Mouse (Mus musculus): ENCODE measurements around the gene Defb21.

Gene Defb21

DNA sequence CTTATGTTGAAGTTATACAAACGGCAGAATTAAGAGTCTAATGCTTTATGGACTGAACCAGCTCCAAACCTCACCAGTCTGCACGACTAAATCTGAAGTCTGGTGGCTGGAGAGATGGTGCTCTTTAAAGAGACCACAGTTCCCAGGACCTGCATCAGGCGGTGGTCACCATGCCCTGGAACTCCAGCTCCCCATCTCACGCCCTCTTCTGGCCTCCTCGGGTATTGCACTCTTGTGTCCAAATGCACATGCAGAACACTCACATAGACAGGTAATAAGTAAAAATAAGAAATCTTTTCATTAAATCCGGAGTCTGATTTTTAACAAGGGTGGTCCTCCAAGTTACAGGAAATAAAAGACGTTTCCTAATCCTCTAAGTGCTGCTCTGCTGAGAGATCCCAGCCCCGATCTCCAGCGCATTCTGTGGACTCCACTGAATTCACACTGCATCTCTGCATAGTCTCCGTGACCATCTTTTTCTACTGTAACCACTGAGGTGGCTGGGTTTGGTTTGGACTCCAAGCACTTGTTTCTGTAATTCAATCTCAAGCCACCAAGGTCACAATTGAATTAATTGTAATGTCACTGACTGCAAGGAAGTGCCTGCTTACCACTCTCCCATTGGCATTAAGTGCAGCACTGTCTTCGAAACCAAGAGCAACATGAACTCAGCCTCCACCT is at the start of gene Defb21:
Gene Defb21 (plus strand): TSS at position 631 of the 681 bp plus-strand sequence.
- in situ Hi-C loops (cut with MboI; ENCODE audit: unreplicated experiment in 2 of 2), result no loop called here

DNA sequence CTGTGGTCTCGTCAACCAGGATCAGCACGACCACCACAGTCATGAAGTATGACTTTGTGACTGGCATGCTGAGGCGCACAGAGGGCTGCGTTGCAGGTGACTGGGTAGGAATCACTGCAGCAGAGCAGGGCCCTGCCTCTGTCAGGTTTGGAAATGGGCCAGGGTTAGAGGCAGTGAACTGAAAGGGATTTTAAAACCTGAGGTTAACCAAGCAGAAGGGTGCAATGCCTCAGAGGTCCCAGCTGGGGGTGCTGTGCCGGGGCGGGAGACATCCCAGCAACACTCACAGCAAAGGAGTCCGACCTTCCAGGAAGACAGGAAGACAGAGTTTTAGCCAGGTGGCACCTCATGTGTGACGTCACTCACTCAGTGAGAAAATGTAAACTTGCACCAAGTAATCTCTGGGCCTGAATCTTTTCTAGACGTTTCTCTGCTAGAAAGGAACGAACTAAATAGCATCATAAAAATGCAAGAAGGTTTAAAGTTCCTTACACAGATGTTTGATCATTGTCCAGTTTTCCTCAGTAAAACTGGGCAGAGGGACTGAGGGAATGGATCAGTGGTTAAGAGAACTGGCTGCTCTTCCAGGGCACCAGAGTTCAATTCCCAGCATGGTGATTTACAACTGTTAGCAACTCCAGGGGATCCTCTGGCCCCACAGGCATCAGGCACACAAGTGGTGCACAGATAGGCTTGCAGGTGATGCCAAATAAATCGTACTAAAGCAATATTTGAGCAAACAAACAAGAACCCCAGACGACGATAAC is 32.4 kb upstream of the Defb21 start, which contains the start of gene Defb29:
Gene Defb29 (minus strand): TSS at position 155 of the 767 bp plus-strand sequence.
- in situ Hi-C loops (cut with MboI; ENCODE audit: unreplicated experiment in 2 of 2), result no loop called here

GRCm38 (mm10) chr2:152541979-152542378 is 30.6 kb upstream of the Defb21 start:
- in situ Hi-C loops (cut with MboI; ENCODE audit: unreplicated experiment in 2 of 2), result no loop called here

- in situ Hi-C loops (cut with MboI; ENCODE audit: unreplicated experiment in 2 of 2), result no loop called here
Observed at GRCm38 (mm10) chr2:152542897-152543296, 29.6 kb upstream of the Defb21 start.

GRCm38 (mm10) chr2:152543478-152543877 is 29.1 kb upstream of the Defb21 start:
- in situ Hi-C loops (cut with MboI; ENCODE audit: unreplicated experiment in 2 of 2), result no loop called here

DNA sequence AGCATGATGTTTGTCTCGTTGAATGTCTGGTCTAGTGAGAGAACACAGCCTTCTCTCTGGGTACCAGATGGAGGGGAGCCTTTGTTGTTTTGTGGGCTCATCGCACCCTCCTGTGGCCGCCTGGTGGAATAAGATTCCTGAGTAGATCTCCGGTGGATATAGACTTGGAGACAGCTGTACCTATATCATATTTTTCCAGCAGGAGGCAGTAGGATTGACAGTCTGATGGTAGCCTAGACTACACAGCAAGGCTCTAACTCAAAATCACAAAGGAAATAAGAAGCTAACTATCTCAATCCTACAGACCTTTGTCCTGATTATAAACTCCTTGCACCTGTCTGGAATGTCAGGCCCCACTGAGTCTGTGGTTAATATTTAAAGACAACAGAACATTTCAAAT is 27.9 kb upstream of the Defb21 start:
- in situ Hi-C loops (cut with MboI; ENCODE audit: unreplicated experiment in 2 of 2), result no loop called here

DNA sequence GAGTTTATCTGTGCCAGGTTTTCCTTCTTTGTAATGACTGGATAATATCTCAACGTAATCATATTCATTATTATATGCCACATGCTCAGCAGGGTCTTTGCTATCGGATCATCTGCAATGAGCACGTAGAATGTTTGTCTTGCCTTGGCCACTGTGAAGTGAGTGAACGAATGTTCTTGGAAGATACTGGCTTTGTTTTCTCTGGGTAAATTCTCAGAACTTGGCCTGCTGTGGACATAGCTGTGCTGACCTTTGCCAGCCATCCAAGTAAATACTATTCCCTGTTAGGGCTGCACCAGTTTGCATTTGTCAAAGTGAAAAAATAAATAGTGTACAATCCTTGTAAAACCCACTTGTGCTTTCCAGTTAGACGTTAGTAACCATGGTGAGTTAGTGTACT is 24.4 kb upstream of the Defb21 start:
- in situ Hi-C loops (cut with MboI; ENCODE audit: unreplicated experiment in 2 of 2), result no loop called here

- in situ Hi-C loops (cut with MboI; ENCODE audit: unreplicated experiment in 2 of 2), result no loop called here
Observed at GRCm38 (mm10) chr2:152553774-152554423, 18.6 kb upstream of the Defb21 start.

DNA sequence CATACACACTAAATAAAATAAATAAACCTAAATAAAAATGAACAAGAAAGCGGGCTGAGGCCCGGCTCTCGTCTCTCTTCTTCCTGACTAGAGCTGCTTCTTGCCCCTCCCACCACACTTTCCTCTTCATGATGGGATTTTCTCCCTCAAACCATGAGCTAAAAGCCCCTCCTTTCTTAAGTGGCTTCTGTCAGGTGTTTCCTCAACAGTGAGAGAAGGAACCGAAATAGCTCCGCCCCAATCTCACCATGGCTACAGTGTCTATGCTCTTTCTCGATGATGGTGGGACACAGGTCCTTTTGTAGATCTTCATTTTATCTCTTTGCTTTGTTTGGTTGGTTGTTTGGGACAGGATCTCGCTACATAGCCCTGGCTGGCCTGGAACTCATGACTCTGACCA is 15.9 kb upstream of the Defb21 start:
- in situ Hi-C loops (cut with MboI; ENCODE audit: unreplicated experiment in 2 of 2), result no loop called here

DNA sequence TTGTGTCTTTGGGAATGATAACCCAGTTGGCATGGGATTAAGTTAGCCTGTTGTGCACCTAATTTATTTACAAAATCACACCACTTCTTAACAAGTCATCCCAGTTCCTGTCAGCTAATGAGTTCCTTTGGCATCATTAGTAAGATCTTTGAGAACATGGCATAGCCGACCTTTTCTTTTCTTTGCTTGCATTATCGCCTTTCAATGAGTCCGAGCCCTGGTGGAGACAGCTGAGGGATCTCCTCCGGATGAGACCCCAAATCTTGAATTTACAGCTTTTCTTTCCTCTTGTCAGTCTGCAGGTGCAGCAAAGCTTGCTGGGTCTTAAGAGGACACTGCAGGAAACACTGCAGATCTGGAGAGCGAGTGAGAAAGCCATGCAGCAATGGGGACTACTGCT is 3.5 kb upstream of the Defb21 start, which contains the start of gene Gm17416:
Gene Gm17416 (plus strand): TSS at position 301 of the 400 bp plus-strand sequence.
- in situ Hi-C loops (cut with MboI; ENCODE audit: unreplicated experiment in 2 of 2), result no loop called here

- in situ Hi-C loops (cut with MboI; ENCODE audit: unreplicated experiment in 2 of 2), result no loop called here
Observed at GRCm38 (mm10) chr2:152569881-152570280, 2.7 kb upstream of the Defb21 start.

- in situ Hi-C loops (cut with MboI; ENCODE audit: unreplicated experiment in 2 of 2), result no loop called here
Observed at GRCm38 (mm10) chr2:152570313-152570712, 2.2 kb upstream of the Defb21 start.

GRCm38 (mm10) chr2:152573484-152573883 is 940 bp downstream of the Defb21 start:
- in situ Hi-C loops (cut with MboI; ENCODE audit: unreplicated experiment in 2 of 2), result no loop called here

- in situ Hi-C loops (cut with MboI; ENCODE audit: unreplicated experiment in 2 of 2), result no loop called here
Observed at GRCm38 (mm10) chr2:152580107-152580506, 7.6 kb downstream of the Defb21 start, which contains the start of gene Defb19. Defb19 (minus strand) TSS chr2:152580312.

- in situ Hi-C loops (cut with MboI; ENCODE audit: unreplicated experiment in 2 of 2), result no loop called here
Observed at GRCm38 (mm10) chr2:152580612-152581011, 8.1 kb downstream of the Defb21 start.

DNA sequence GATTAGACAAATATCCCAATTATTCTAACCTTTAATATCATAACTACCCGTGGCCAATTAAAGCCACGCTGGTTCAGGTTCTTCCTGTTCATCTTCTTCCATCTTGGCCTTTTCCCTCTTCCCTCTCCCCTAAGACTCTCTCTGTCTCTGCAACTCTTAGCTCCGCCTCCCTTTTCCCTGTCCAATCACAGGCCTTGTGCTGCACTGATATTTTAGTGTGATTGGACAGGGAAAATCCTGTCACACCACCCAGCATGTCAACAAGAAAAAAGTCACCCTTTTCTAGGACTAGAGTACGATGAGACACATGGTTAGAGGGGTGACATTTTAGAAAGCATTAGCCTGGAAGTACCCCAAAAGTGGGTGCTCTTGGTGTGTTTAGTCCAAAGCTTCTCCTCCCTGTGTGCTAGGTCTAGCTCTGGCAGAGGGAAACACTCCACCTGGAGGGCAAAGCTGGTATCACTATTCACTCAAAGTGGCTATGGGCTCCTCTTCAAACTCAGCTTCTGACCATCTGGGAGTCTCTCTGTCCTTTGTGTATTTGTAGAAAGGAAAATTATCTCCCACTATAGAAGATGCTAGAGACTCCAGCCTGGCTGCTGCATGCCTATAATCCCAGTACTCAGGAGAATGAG is 14.5 kb downstream of the Defb21 start:
- in situ Hi-C loops (cut with MboI; ENCODE audit: unreplicated experiment in 2 of 2), result no loop called here

DNA sequence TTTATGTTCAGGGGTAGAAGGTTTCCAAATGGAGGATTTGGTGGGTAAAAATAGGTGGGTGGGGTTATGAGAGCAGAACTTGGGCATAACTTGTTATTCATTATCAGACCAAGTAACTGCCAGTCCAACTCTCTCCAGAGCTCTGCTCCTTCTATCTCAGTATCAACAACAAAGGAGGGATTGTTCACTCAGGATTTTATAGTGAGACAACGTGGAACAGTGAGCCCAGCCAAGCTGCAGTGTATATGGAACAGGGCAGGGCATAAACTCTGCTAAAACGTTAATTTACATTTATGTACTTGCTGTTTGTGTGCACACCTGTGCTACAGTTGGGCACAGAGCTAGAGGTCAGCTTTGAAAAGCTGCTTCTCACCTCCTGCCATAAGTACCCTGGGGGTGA is 15.9 kb downstream of the Defb21 start:
- in situ Hi-C loops (cut with MboI; ENCODE audit: unreplicated experiment in 2 of 2), result no loop called here

- in situ Hi-C loops (cut with MboI; ENCODE audit: unreplicated experiment in 2 of 2), result no loop called here
Observed at GRCm38 (mm10) chr2:152589021-152589420, 16.5 kb downstream of the Defb21 start.

- in situ Hi-C loops (cut with MboI; ENCODE audit: unreplicated experiment in 2 of 2), result no loop called here
Observed at GRCm38 (mm10) chr2:152599299-152599698, 26.8 kb downstream of the Defb21 start, which contains the start of gene Defb45. Defb45 (minus strand) TSS chr2:152599399.

DNA sequence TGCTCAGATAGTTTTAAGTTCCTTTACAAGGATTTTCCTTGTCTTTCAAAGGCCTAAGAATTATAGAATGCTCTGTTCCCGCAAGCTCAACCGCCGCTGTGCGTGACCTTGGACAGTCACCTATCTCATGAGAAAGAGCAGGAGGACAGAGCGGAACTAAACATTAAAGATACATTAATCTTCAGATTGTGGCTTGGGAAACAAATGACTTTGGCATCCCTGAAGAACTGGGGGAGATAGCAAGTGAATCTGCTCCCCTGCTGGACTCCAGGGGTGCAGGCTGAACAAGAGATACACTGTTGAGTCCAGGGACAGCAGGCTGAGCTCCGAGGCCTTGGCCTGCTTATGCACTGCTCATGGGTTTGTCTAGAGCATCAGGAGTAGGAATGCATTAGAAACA is 27.5 kb downstream of the Defb21 start:
- in situ Hi-C loops (cut with MboI; ENCODE audit: unreplicated experiment in 2 of 2), result no loop called here

All from v-Abl transformed pro-B cells (cell line).